Mouse (Mus musculus): Measurements from ENCODE around the gene Avpr1b. TPM values are rescaled to one million over a fixed set of nuclear protein-coding genes. Genes with fewer than 3 reads are reported as not detected.

Gene Avpr1b
- polyA plus RNA-seq, 1 experiment from 2014 or later, result not detected

DNA sequence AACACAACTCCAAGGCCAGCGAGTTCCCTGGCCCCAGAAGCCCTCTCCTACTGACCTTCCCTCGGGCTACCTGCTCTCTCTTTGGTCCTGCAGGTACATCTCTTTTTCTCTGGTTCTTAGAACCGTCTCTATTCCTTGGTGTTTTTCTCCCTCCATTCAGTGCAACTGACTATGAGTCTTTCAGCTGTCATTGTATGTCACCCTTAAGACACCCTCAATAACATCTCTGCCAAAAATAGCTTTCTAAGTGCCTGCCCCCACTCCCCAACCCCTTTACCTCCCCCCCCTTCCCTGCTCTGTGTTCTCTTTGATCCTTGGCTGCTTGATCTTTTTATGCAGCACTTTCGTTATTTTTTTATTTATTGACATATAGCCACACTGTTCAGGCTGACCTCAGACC lies 18.6 kb upstream of the Avpr1b start:
- ChIA-PET POLR2A (interaction anchor here (0.6 kb wide), 1 partner anchor 595 kb away, joined by 4 read pairs; no protein-coding TSS in a partner anchor), CTCF (no interaction called here)
- no peak for TF ChIP-seq CTCF (IDR thresholded peaks at IDR 0.05)
- DNase-seq (ENCODE audit: low read depth, low spot score), result no peak
- in situ Hi-C loops (cut with MboI; ENCODE audit: low pct_unique_long_range_greater_than_20kb), result no loop called here
- no peak for ATAC-seq
- H3K27me3 ChIP-seq, result peaks cover 7% of the 10 kb centered on the region

DNA sequence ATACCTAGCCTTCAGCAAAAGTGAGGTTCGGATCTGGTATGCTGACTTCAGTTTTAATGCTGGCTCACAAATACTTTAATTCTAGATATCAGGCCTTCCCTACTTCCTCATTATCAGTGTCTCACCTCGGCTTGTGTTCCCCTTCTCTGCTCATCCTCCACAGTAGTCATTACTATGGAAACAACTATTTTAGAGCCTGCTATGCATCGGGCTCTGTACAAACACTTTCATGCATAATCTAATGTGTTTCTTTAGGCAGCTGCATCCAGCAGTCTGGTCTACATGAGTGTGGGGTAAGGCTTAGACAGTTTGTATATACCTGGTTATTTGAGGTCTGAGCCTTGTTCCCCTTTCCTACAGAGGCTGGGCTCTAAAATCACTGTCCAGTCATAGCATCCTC lies 15.4 kb upstream of the Avpr1b start:
- in situ Hi-C loops (cut with MboI; ENCODE audit: low pct_unique_long_range_greater_than_20kb), result no loop called here
- H3K27me3 ChIP-seq, result no peaks in the 10 kb centered on the region
- ChIA-PET POLR2A (no interaction called here), CTCF (no interaction called here)
- no peak for TF ChIP-seq CTCF (IDR thresholded peaks at IDR 0.05)
- DNase-seq (ENCODE audit: low read depth, low spot score) (no peak), ATAC-seq (no peak)

DNA sequence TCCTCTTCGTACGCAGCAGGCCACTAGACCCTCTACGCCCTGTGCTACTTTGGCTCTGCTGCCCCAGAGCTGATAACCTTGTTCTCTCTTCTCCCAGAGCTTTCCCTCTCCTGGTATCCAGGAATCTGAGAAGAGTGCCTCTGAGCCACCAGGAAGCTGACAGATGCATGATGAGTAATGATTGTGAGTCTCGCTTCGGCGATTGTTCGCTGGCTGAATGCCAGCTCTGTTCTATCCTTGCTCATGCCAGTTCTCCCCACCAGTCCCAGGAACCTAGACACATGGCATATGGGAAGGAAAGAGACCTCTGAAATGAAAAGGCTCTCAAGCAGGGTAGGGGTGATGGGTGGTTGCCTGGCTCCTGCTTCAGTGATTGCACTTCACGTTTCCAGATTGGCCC lies 12.2 kb upstream of the Avpr1b start:
- peak; percentile 42 for DNase-seq (ENCODE audit: low read depth, low spot score)
- in situ Hi-C loops (cut with MboI; ENCODE audit: low pct_unique_long_range_greater_than_20kb), result no loop called here
- CTCF ChIA-PET, result interaction anchor here (1.1 kb wide), 1 partner anchor 72 kb away, joined by 3 read pairs; no protein-coding TSS in a partner anchor
- H3K27me3 ChIP-seq, result no peaks in the 10 kb centered on the region
- peak; percentile 39 for ATAC-seq
- POLR2A ChIA-PET, result no interaction called here
- TF ChIP-seq CTCF (IDR thresholded peaks at IDR 0.05), result no peak

DNA sequence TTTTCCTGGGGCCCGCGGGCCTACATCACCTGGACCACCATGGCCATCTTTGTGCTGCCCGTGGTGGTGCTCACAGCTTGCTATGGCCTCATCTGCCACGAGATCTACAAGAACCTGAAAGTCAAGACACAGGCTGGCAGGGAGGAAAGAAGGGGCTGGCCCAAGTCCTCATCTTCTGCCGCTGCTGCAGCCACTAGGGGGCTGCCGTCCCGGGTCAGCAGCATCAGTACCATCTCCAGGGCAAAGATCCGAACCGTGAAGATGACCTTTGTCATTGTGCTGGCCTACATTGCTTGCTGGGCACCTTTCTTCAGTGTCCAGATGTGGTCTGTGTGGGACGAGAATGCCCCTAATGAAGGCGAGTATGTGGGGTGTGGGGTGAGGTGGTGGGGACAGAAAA lies 1.3 kb downstream of the Avpr1b start:
- no peak for TF ChIP-seq CTCF (IDR thresholded peaks at IDR 0.05)
- peaks cover 31% of the 10 kb centered on the region for H3K27me3 ChIP-seq
- ChIA-PET CTCF (no interaction called here), POLR2A (no interaction called here)
- in situ Hi-C loops (cut with MboI; ENCODE audit: low pct_unique_long_range_greater_than_20kb), result no loop called here
- ATAC-seq (no peak), DNase-seq (ENCODE audit: low read depth, low spot score) (no peak)

DNA sequence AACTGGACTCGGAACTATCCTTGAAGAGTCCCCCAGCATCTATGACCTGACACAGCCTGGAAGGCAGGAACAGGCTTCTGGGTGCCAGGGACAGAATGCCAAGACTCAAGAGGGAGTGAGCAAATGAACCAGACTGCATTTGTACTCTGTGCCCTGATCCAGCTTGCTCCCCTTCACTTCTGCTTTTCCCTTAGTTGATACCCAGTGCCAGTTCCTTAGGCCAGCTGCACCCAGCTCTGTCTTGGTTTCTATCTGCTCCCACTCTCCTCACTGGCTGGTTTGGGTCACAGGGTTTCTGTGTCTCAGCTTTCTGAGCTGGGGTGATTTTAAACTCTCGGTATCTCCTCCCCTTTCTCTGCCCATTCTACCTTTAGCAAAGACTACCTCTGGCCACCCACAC lies 7.7 kb downstream of the Avpr1b start:
- CTCF ChIA-PET, result no interaction called here
- POLR2A ChIA-PET, result interaction anchor here (0.6 kb wide), 1 partner anchor 155 kb away, joined by 4 read pairs; no protein-coding TSS in a partner anchor
- H3K27me3 ChIP-seq, result peaks cover 21% of the 10 kb centered on the region
- ATAC-seq, result no peak
- DNase-seq (ENCODE audit: low read depth, low spot score), result no peak
- in situ Hi-C loops (cut with MboI; ENCODE audit: low pct_unique_long_range_greater_than_20kb), result no loop called here
- no peak for TF ChIP-seq CTCF (IDR thresholded peaks at IDR 0.05)

DNA sequence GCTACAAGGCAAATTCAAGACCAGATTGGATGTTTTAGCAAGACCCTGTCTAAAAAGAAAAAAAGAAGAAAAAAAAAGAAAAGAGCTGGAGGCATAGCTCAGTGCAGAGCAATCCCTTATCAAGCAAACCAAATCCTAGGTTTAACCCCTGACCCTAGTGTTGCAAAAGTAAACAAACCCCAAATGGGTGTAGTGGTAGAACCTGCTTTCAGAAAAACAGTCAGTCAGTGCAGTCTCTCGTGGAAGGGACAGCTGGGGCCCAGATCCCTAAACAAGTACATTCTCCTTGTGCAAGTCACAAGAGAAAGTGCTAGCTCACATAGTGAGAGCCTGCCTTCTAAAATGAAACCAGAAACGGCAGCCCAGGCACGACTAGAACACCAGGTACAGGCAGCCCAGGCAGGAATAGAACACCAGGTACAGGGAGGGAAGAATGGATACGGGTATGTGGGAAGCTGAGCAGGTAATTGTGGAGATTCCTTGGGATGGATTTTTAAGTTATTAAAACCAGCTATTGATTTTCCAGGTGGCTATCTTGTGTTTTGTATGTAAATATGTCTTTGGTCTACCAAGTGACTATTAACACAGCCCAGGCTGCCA lies 13.6 kb downstream of the Avpr1b start:
- TF ChIP-seq CTCF (IDR thresholded peaks at IDR 0.05), result no peak
- peaks cover 16% of the 10 kb centered on the region for H3K27me3 ChIP-seq
- ATAC-seq (no peak), DNase-seq (ENCODE audit: low read depth, low spot score) (no peak)
- CTCF ChIA-PET, result interaction anchor here (1.0 to 1.7 kb wide), 7 partner anchors 10 to 100 kb away, joined by 3 to 8 read pairs (median 4); no protein-coding TSS in a partner anchor
- in situ Hi-C loops (cut with MboI; ENCODE audit: low pct_unique_long_range_greater_than_20kb), result no loop called here
- POLR2A ChIA-PET, result interaction anchor here (0.7 kb wide), 1 partner anchor 175 kb away, joined by 8 read pairs; no protein-coding TSS in a partner anchor

DNA sequence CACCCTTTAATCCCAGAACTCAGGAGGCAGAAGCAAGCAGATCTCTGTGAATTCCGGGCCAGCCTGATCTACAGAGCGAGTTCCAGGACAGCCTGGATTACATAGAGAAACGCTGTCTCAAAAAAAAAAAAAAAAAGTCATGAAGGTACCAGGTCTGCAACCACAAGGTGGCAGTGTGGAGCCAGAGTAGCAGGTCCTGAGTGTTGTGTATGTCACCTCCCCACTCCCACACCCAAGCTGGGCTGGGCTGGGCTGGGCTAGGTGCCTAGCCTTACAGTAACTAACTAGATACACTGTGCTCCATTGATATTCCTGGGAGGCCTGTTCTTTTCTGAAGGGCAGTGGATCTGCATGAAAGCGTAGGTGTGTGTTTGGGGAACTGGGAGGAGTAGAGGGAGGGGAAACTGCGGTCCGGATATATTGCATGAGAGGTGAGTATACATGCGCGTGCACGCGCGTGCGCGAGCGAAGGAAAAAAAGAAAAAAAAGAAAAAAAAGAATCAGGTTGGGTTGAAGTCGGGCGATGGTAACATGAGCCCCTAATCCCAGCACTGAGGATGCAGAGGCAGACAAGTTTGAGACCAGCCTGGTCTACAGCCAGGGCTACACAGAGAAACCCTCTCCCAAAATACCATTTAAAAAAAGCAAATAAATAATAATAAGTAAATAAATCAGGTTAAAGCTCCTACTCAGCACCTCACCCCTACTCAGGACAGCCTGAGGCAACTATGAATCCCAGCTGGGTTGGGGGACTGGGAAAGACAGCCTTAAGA lies 14.5 kb downstream of the Avpr1b start:
- in situ Hi-C loops (cut with MboI; ENCODE audit: low pct_unique_long_range_greater_than_20kb), result no loop called here
- TF ChIP-seq CTCF (IDR thresholded peaks at IDR 0.05), result peak; percentile 64

DNA sequence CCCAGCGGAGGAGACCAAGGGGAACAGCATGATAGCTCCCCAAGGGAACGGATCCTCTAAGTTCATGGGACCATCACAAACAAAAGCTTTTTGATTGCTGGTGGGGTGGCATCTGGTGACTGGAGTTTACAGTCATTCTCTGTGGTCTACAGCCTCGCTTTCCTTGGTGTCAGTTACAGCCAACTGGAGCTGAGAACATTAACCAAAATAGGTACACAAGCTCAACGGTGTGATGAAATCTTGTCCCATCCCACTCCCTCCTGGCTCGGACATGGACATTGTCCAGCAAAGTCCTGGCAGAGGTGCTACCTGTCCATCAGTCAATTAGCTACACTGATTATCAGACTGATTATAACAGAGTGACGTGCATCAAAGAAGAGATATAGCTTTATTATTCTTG lies 15.6 kb downstream of the Avpr1b start:
- no peak for TF ChIP-seq CTCF (IDR thresholded peaks at IDR 0.05)
- ATAC-seq, result no peak
- peaks cover 7% of the 10 kb centered on the region for H3K27me3 ChIP-seq
- DNase-seq (ENCODE audit: low read depth, low spot score), result no peak
- POLR2A ChIA-PET, result no interaction called here
- CTCF ChIA-PET, result interaction anchor here (1.2 to 1.6 kb wide), 3 partner anchors 17 to 44 kb away, joined by 3 to 5 read pairs (median 4); no protein-coding TSS in a partner anchor
- in situ Hi-C loops (cut with MboI; ENCODE audit: low pct_unique_long_range_greater_than_20kb), result no loop called here

More for the DNA sequence above, 14.5 kb downstream of the Avpr1b start:
- CTCF ChIA-PET, result interaction anchor here (1.0 to 1.7 kb wide), 7 partner anchors 11 to 99 kb away, joined by 3 to 8 read pairs (median 4); no protein-coding TSS in a partner anchor
- POLR2A ChIA-PET, result interaction anchor here (0.7 kb wide), 2 partner anchors 174 to 967 kb away, joined by 5 to 8 read pairs; no protein-coding TSS in a partner anchor
- DNase-seq (ENCODE audit: low read depth, low spot score) (peak; percentile 12), ATAC-seq (peak; percentile 51)
- peaks cover 11% of the 10 kb centered on the region for H3K27me3 ChIP-seq

DNA sequence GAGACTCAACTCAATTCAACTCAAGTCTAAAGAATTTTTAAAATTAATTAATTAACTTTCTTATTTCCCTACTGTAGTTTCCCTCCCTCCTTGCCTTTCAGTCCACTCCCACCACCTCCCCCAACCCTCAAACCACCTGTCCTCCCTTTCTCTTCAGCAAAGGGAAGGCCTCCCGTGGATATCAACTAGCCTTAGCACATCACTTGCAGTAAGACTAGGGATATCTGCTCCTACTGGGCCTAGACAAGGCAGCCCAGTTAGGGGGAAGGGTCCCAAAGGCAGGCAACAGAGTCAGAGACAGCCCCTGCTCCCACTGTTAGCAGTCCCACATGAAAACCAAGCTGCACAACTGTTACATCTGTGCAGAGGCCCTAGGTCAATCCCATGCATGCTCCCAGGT lies 17.1 kb downstream of the Avpr1b start:
- no peak for TF ChIP-seq CTCF (IDR thresholded peaks at IDR 0.05)
- no peak for DNase-seq (ENCODE audit: low read depth, low spot score)
- CTCF ChIA-PET, result no interaction called here
- H3K27me3 ChIP-seq, result peaks cover 7% of the 10 kb centered on the region
- POLR2A ChIA-PET, result no interaction called here
- ATAC-seq, result no peak
- in situ Hi-C loops (cut with MboI; ENCODE audit: low pct_unique_long_range_greater_than_20kb), result no loop called here

DNA sequence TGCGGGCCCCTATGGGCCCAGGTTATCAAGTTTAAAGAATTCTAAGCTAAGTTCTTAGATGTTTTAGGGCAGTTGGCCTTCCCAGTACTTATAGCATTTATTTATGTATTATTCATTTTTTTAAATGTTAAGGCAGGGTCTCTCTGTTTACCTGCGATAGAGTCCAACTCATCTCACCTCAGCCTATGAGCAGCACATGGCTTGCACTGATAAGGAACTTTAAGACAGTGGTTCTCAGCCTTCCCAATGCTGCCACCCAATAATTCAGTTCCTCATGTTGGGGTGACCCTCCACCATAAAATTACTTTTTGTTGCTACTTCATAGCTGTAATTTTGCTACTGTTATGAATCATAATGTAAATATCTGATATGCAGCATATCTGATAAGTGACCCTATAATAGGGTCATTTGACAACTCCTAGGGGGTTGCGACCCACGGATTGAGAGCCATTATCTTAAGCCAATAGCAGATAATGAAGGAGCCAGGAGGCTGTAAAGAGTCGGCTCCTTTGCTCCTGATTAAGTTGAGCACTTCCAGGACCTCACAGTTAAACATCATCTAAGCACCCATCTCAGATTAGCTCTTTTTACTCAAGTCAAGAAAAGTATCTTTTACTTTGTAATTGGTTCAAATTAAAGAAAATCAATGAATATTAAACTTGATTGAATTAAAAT lies 17.6 kb downstream of the Avpr1b start:
- in situ Hi-C loops (cut with MboI; ENCODE audit: low pct_unique_long_range_greater_than_20kb), result no loop called here
- CTCF ChIA-PET, result no interaction called here
- peaks cover 5% of the 10 kb centered on the region for H3K27me3 ChIP-seq
- TF ChIP-seq CTCF (IDR thresholded peaks at IDR 0.05), result no peak
- POLR2A ChIA-PET, result no interaction called here
- no peak for DNase-seq (ENCODE audit: low read depth, low spot score)
- no peak for ATAC-seq

DNA sequence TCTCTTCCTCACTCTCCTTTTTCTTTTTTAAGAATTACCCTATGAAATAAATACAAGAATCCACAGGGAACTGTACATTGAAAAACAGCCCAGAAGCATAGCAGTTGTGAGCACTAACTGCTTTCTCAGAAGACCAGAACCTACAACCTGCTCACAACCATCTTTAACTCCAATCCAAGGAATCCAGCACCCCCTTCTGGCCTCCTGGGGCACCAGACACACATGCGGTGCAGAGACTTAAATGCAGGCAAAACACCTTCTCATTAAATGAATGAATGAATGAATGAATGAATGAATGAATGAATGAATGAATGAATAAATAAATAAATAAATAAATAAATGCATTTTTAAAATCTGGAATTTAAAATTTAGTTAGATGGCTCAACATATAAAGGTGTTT lies 19.5 kb downstream of the Avpr1b start:
- no peak for DNase-seq (ENCODE audit: low read depth, low spot score)
- CTCF ChIA-PET, result no interaction called here
- TF ChIP-seq CTCF (IDR thresholded peaks at IDR 0.05), result peak; percentile 52
- ATAC-seq, result no peak
- peaks cover 19% of the 10 kb centered on the region for H3K27me3 ChIP-seq
- in situ Hi-C loops (cut with MboI; ENCODE audit: low pct_unique_long_range_greater_than_20kb), result no loop called here
- POLR2A ChIA-PET, result no interaction called here
